Mouse (Mus musculus) thymus, adult 2 months (tissue): ENCODE measurements around the gene Whrn. TPM values are rescaled to one million over a fixed set of nuclear protein-coding genes. Genes with fewer than 3 reads are reported as not detected.

Experiments
- DNase-seq: peaks from one replicate; pipeline ENCODE4 v3.0.0; 2021
- H3K27ac ChIP-seq: fragments of 200-500 bp; 2 replicates; pipeline ENCODE4 v1.5.1; 2012; ENCODE audit warnings: low read length, control low read depth; ENCODE audit not compliant: control insufficient read depth, insufficient read depth
- H3K27me3 ChIP-seq: fragments of 200-500 bp; 2 replicates; pipeline ENCODE4 v1.6.1; 2012; ENCODE audit warnings: mild to moderate bottlenecking, low read length, moderate library complexity, mixed read lengths; ENCODE audit not compliant: control insufficient read depth, insufficient read depth
- H3K36me3 ChIP-seq: fragments of 200-500 bp; 2 replicates; pipeline ENCODE4 v1.6.1; 2012; ENCODE audit warnings: mild to moderate bottlenecking, low read length, moderate library complexity; ENCODE audit not compliant: control insufficient read depth, insufficient read depth
- H3K4me1 ChIP-seq: fragments of 200-500 bp; replicated peaks from 2 replicates; pipeline ENCODE4 v1.6.1; 2012; ENCODE audit warnings: low read length; ENCODE audit not compliant: control insufficient read depth, insufficient read depth
- H3K4me3 ChIP-seq: fragments of 200-500 bp; 2 replicates; pipeline ENCODE4 v1.5.1; 2012; ENCODE audit warnings: mild to moderate bottlenecking, low read length, control low read depth, moderate library complexity; ENCODE audit not compliant: control insufficient read depth, insufficient read depth
- CTCF ChIP-seq: fragments of 200-500 bp; IDR thresholded peaks from 2 replicates; pipeline ENCODE4 v1.5.1; 2012; ENCODE audit warnings: mild to moderate bottlenecking, control low read depth, low read length, moderate library complexity, borderline replicate concordance; ENCODE audit not compliant: control insufficient read depth, poor library complexity, insufficient read depth; ENCODE audit errors: extremely low read depth
- POLR2A ChIP-seq: fragments of 200-500 bp; IDR thresholded peaks from 2 replicates; pipeline ENCODE4 v1.6.1; 2012; ENCODE audit warnings: mild to moderate bottlenecking, low read length, control low read depth, moderate library complexity; ENCODE audit not compliant: control insufficient read depth, poor library complexity, insufficient read depth; ENCODE audit errors: extremely low read depth
- whole genome bisulfite sequencing: fragments of 180-500 bp; shearing (Covaris S2); methylation state at CpG from one replicate; pipeline ENCODE4 v1.1.7; 2018; 5-methylcytosine and 5-hydroxymethylcytosine counted together
- polyA plus RNA-seq: library from polyadenylated mRNA; depleted of rRNA; stranded (reverse); fragments of >200 nt; gene quantifications from 2 replicates; pipeline ENCODE4 v1.2.3, GENCODE M21; 2012; rRNA removed

Whrn gene
- polyA plus RNA-seq: 132 and 204 TPM in 2 replicates

DNA sequence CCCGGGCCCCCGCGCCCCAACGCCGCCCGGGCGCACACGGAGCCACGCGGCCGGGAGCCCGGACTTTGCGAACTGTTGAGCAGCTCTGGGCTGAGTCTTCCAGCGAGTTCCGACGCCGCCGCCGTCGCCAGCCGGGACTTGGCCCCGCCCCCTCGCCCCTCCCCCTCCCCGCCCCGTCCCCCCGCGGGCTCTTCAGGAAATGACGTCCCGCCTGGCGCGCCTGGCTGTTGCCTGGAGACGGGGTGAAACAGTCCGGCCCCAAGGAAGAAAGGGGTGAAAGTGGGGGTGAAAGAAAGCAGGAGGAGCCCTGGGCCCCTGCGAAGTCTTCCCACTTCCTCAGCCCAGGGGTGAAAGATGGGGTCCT, at the start of gene Whrn:
Whrn (minus strand) TSS at position 77 of the 364 bp plus-strand sequence.
- Histone ChIP-seq H3K4me1 (peaks cover 28% of the 10 kb centered on the region), H3K27ac (peak within 1 kb of the TSS; percentile 61), H3K27me3 (no peaks in the 10 kb centered on the region), H3K36me3 (no peaks in the 10 kb centered on the region), H3K4me3 (peak within 1 kb of the TSS; percentile 63)
- no peak for TF ChIP-seq CTCF
- peak; percentile 55; the same call in 1 of the 2 replicates for TF ChIP-seq POLR2A
- peak; percentile 84 for DNase-seq
- WGBS: 1% methylated on average over 33 of the region's 34 CpGs

- Histone ChIP-seq H3K4me3 (peak overlapping the region; percentile 77), H3K27ac (no peak overlapping the region), H3K27me3 (no peaks in the 10 kb centered on the region), H3K4me1 (peaks cover 15% of the 10 kb centered on the region), H3K36me3 (peaks cover 13% of the 10 kb centered on the region)
- no peak for DNase-seq
- TF ChIP-seq POLR2A (no peak), CTCF (no peak)
- WGBS: 21% methylated on average over 26 of the region's 26 CpGs
These were observed 49.6 kb upstream of the Whrn start for GRCm38 (mm10) chr4:63545231-63545958.

DNA sequence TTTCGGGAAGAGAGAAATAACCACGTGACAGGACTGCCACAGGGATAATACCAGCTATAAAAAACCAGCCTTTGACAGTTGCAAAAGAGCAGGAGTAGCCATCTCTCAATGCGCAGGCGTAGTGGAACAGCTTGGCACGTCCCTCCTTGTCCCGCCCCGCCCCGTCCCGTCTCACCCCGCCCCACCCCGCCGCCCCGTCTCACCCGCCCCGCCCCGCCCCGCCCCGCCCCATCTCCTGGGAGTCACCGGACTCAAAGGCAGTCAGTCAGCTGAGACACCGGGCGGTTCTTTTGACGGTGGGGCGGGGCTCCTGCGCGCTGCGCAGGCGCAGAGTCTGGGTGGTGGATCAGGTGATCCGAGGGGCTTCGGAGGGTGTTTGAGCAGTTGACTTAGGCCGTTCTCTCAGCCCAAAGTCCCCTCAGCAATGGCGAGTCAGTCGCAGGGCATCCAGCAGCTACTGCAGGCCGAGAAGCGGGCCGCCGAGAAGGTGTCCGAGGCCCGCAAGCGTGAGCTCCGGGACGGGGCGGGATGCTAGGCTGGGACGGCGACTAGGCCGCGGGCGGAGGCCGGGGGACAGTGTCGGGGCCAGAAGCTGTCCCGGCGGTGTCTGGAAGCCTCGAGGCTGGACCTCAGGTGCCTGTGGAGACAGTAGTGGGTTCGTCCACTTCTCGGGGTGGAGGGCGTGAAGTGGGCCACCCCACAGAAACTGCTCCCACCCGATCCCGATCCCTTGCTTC, 48.9 kb upstream of the Whrn start, which contains the start of gene Atp6v1g1:
Atp6v1g1 (plus strand) TSS at position 279 of the 737 bp plus-strand sequence.
- Histone ChIP-seq H3K4me1 (peaks cover 15% of the 10 kb centered on the region), H3K27me3 (no peaks in the 10 kb centered on the region), H3K27ac (peak within 1 kb of the TSS; percentile 32), H3K4me3 (peak within 1 kb of the TSS; percentile 77), H3K36me3 (peaks cover 10% of the 10 kb centered on the region)
- peak; percentile 95 for DNase-seq
- 1% methylated on average over 42 of the region's 57 CpGs for WGBS
- TF ChIP-seq POLR2A (0 out of 2 replicates have a peak, but pooled peaks have one; percentile 35), CTCF (no peak)

DNA sequence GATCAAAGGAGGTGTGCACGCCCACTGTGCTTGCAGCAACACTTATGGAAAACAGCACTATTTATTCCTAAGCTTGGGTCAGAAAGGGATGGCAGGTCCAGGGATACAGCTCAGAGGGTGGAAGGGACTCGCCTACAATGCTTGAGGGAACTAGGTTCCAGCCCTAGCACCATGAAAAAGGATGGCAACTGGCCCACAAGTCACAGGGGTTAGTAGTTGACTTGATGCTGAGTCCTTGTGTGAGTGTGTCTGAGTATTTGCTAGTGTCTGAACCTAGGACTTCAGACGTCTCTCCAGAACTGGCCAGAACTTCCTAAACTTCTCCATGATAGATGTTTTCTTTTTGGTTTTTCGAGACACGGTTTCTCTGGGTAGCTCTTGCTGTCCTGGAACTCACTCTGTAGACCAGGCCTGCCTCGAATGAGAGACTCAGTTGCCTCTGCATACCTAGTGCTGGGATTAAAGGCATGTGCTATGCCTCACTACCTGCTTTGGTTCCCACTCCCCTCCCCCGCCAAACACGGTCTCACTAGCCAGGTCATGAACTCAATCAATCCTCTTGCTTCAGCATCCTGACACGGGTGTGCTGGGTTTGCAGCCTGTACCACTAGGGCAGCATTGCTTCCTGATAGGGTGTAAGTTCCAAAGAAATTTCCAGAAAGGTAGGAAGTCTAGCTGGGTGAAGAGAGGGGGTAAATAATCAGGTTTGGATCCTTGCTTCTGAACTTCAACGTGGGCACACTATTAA, 48.1 kb upstream of the Whrn start:
- Histone ChIP-seq H3K36me3 (peaks cover 3% of the 10 kb centered on the region), H3K4me3 (no peak overlapping the region), H3K27me3 (no peaks in the 10 kb centered on the region), H3K27ac (peak overlapping the region; percentile 18; the same call in 1 of the 2 replicates), H3K4me1 (peaks cover 15% of the 10 kb centered on the region)
- TF ChIP-seq POLR2A: no peak
- TF ChIP-seq CTCF: no peak
- 63% methylated on average over 10 of the region's 10 CpGs for WGBS
- DNase-seq: peak; percentile 49

DNA sequence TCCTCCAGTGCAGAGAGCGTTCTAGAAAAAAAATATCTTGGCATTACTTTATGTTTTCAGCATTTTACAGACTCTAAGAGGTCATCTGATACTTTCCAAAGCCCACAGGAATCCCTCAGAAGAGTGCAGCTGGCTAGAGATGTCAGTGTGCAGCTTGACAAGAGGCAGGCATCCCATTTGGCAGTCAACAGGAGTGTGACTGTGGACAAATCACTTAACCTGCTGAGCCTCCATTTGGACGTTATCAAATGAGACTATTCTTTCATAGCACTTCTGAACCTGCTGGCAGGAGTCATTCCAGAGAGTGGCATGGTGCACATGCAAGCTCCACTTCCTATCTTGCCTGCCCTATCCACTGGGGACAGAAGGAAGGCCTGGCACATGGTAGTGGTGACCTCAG, 46.4 kb upstream of the Whrn start:
- WGBS: 95% methylated on average over 2 of the region's 2 CpGs
- no peaks in the 10 kb centered on the region for H3K27me3 ChIP-seq
- DNase-seq: no peak
- no peak for TF ChIP-seq POLR2A
- no peak for TF ChIP-seq CTCF
- H3K4me3 ChIP-seq: no peak overlapping the region
- H3K27ac ChIP-seq: no peak overlapping the region
- H3K4me1 ChIP-seq: peaks cover 15% of the 10 kb centered on the region
- H3K36me3 ChIP-seq: no peaks in the 10 kb centered on the region

- H3K27ac ChIP-seq: no peak overlapping the region
- no peaks in the 10 kb centered on the region for H3K36me3 ChIP-seq
- no peak for DNase-seq
- no peak for TF ChIP-seq POLR2A
- no peak for TF ChIP-seq CTCF
- no peak overlapping the region for H3K4me3 ChIP-seq
- WGBS: 95% methylated on average over 4 of the region's 4 CpGs
- H3K27me3 ChIP-seq: no peaks in the 10 kb centered on the region
- no peaks in the 10 kb centered on the region for H3K4me1 ChIP-seq
These were observed 41.8 kb upstream of the Whrn start for GRCm38 (mm10) chr4:63537602-63538001.
